Mouse (Mus musculus): ENCODE data around the gene Topaz1.
"Not testable (repeated sequence)": the region's sequence is repeated elsewhere in the genome, so short reads cannot be mapped to it uniquely, and the experiment has no call there.

Gene Topaz1

DNA sequence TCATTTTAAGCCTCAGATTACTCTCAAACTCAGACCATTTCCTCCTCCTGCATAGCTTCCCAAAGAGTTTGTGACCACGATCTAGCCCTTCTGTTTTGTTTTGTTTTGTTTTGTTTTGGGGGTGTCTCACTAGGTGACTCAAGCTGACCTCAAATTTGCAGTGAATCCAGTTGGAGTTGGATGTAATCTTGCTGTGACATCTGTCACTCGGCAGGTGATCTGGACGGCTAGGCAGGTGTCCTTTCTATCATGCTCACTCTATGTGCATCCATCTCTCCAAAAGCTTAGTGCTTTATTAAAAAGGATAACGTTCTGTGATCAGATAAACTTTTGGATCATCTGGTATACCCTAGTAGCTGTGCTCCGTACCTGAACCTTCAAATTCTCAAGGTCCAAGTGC, 65.2 kb downstream of the Topaz1 start:
- DNase-seq (ENCODE audit: low read depth) = no peak

DNA sequence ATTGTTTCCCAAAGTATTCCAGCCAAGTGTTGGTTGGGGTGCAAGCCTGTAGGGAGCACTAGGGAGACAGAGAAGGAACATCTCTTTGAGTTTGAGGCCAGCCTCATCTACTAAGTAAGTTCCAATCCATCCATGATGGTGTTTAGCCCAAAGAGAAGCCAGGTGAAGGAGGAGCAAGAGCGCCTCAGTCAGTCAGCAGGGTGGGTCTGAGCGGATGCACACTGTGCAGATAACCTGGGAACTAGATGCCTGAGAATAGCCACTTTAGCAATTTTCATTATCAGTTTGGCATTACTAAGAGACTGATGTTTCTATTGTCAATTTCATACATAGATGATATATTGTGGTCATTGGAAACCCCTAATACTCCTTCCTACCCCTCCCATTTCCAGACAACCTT, 67.6 kb downstream of the Topaz1 start:
- no peak for DNase-seq (ENCODE audit: low read depth)

DNA sequence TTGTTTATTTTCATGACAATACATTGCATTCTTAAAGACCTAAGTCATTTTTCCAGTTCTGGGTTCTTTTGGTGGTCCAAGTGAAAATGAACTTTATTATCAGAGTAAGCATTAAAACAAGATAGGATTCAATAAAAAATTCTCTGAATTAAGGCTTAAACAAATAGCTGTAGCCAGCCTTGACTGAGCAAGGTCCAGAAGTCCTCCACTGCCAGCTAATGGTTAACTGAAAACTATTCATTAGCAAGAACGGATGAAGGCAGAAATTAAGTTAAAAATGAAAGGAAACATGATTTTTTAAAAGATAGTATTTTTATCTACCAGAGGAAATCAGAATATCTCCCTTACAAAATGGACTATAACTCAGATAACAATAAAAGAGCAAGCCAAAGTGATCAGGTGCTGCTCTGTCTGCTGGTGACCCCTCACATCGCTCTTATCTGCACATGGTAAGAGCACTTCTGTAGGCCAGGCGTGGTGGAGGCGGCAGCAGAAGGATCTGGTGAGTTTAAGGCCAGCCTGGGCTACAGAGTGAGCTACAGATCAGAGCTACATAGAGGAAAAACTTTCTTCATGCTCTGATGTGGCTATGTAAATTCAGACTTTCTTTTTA, 68.2 kb downstream of the Topaz1 start:
- no peak for DNase-seq (ENCODE audit: low read depth)

DNA sequence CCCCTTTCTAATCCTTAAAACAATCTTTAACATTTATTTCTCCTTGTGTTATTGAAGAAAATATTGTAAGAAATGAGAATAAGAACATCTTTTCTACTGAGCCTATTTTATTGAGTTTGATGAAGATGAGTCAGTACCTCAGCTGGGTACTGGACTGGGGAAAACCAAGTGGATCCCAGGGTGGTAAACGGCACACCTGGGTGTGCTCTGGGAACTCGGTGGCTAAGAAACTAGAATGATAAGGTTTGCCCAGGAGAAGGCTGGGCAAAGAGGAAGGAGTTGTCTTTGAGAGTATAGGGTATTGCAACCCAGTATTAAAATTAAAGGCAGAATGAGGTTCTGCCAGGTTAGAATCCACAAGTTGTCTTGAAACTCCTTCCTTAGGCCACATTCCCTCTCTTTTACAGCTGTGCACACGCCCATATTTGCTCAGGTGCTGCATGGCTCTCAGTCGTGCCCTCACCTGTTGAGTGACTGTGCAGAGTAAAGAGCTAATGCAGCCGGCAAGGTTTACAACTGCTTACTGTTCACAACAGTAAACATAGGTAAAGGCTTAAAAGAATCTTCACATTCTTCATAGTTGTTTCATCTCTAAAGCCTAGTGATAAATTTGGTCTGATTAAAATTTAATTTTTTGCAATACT, 76.3 kb downstream of the Topaz1 start:
- no peak for DNase-seq (ENCODE audit: low read depth)

DNA sequence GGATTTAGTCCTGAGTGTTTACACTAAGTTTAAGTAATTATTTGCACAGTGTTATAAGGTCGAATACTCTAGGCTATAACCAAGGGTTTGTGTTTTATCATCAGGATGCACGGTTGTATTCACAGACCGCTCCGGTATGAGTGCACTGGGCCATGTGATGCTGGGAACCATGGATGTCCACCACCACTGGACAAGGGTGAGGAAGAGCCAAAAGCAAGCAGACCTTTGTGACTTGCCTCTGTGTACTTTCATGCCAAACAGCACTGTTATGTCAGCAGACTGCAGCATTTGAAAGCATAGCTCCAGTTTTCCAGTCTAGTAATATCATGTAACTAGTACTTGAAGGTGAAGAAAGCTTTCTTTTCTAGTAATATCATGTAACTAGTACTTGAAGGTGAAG, 79.6 kb downstream of the Topaz1 start:
- no peak for DNase-seq (ENCODE audit: low read depth)

DNA sequence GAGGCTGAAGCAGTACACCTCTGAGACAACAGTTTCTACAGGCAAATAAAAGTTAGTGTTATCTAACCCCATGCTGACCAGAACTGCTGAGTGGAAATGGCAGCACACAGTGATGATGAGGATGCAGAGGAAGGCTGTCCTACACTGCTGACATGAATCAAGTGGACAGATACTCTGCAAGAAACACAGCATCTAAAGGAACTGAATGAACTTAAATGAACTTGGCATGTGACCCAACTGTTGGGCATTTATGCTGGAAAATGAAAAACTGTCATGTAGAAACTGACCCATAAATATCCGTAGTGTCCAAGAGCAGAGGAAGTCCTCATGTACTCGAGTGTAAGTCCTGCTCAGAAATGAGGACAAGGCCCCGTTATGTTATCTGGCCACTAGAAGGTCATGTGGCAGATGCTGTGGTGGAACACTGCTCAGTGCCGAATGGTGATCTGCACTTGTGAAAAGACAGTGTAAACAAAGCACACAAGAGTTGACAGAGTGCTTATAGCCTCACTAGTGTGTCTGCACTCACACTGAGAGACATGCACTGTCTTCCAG, 82.8 kb downstream of the Topaz1 start:
- DNase-seq (ENCODE audit: low read depth) = no peak

DNA sequence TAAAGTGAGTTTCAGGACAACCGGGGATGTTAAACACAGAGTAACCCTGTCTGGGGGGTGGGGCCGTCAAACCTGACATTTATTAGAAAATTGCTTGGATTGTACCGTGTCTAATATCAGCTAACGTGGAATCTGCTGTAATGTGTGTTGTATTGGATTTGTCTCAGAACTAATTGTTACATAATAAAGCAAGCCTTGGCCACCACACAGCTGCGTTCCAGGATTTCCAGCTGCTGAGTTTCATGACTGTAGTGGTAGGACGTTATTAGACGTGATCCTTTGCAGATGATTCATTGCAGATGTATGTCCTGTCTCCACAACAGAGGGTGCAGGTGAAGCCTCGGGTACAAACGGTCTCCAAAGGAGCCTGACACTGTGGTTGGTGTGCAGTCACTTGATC, 89.0 kb downstream of the Topaz1 start:
- DNase-seq (ENCODE audit: low read depth) = no peak

DNA sequence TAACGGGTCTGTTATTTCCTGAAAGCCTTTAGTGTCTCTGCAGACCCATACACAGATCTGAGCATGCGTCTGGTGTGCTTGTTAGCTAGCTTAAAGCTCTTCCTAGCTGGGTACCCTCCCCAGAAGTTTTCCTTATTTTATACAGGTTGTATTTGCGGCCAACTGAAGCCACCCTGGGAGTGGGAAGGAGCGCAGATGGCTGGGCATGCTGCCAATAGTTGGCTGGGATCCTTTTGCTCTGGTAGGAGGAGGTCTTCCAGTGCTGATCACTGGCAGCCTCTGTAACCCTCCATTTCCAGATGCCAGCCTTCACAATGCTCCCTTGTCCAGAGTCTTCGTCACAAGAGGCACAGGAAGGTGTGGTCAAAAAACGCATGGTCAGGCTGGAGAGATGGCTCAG, 89.6 kb downstream of the Topaz1 start:
- DNase-seq (ENCODE audit: low read depth) = peak; percentile 36

DNA sequence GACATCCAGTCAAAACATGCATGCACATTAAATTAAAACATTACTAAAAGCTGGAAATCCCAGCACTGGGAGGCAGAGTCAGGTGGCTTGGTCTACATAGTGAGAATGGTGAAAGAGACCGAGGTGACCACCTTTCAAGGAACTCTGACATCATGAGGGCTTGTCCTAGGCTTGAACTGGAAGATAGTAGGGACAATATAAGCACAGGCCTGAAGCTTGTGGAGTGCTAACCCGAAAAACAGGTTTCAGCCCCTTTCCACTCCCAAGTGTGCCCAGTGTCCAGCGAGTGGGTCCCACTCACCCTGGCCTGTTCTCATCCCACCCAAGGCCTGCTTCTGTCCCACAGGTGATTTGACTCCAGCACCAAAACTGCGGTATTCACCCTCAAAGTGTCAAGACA, 90.1 kb downstream of the Topaz1 start:
- no peak for DNase-seq (ENCODE audit: low read depth)

DNA sequence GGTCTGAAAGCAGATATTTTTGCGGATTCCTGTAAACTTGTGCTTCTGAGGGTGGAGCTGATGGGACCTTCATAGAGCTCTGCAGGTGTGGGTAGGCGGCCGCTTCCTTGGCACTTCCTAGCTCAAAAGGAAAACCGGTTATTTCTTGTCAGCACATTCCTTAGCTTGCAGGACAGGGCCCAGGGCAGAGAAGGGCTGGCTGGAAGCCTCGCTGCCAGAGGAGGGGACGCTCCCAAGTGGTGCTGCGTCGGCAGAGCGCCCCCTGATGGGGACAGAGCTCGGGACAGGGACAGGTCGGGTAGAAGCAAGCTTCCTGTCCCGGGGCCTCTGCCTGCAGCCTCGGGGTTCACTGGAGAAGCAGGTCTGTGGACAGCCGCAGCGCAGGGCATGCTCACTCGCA, 90.5 kb downstream of the Topaz1 start:
- DNase-seq (ENCODE audit: low read depth) = no peak

DNA sequence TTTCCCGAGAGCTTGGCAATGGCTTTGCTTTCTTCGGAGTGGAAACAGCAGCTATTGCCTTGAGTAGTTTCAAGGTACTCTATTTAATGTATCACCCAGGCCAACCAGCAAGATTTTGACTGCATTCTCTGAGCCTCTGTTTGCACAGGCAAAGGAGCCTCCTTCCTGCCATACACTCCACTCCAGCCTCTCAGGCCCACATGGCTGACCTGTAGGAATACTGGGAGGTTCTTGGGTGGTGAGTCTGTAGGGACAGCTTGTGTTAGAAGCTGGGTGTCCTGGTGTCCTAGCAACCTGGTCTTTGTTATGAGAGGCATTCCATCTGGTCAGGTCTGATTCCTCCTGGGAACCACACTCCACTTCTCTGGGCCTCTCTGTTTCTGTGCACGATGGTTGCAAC, 96.6 kb downstream of the Topaz1 start, which contains the start of gene Gm35549:
Gene Gm35549 (minus strand): TSS at position 276 of the 400 bp plus-strand sequence.
- no peak for DNase-seq (ENCODE audit: low read depth)

DNA sequence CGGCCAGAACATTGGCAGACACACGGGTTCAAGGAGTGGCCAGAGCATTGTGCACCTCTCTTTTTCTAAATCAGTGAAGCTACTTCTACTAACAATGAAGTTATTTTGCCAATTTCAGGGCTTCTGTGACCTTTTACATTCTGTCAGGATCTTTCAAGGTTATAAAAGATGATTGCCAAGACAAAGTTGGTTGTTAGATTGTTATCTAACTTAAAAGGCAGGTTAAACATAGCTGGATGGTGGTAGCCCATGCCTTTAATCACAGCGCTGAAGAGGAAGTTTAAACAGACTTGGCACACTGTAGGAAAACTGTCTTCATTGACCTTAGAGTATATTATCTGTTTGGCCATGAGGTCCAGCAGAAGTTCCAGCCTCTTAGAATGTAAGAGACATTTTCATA, 98.5 kb downstream of the Topaz1 start:
- DNase-seq (ENCODE audit: low read depth) = no peak

DNA sequence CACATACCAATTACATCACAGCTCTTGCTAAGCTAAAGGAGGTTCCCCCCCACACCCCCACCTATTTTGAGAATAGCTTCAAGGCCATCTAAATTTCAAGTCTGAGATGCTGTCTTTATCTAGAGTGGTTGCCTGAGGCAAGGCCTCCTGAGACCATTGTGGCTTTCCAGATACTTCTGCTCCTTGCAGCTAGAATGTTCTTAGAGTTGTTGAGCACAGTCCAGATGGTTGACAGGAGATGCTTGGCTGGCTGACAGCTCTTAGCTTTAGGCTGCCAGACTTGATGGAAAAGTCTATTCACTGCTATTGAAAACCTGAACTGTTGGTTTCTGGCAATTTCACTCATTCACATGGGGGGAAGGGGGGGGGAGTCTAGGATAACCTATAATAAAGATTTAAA, 99.0 kb downstream of the Topaz1 start:
- DNase-seq (ENCODE audit: low read depth) = peak; percentile 78

DNA sequence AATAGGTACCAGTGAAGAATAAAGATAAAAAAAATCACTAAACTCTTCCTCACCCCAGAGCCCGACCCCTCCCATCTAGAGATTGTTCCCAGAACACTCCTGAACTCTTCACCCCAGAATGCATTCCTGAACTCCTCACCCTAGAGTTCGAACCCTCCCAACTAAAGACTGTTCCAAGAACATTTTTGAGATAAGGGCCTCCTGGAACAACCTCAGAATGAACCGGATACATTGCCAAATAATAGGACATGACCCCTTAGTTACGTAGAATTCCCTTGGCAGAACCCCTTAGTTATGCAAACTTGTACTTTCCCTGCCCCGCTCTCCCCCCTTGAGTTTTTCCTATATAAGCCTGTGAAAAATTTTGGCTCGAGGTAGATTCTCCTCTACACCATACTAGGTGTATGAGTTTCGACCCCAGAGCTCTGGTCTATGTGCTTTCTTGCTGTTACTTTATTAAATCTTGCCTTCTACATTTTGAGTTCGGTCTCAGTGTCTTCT, 100.7 kb downstream of the Topaz1 start:
- not testable (repeated sequence) for DNase-seq (ENCODE audit: low read depth)
